Mouse (Mus musculus) CD4-positive helper T cell, adult 2 months (primary cell): ENCODE measurements around the gene 1700016D06Rik.

Experiments
- DNase-seq: peaks from one replicate; pipeline ENCODE4 v3.0.0-alpha.2; 2012; ENCODE audit warnings: low read depth, missing footprints, low spot score

1700016D06Rik gene

DNA sequence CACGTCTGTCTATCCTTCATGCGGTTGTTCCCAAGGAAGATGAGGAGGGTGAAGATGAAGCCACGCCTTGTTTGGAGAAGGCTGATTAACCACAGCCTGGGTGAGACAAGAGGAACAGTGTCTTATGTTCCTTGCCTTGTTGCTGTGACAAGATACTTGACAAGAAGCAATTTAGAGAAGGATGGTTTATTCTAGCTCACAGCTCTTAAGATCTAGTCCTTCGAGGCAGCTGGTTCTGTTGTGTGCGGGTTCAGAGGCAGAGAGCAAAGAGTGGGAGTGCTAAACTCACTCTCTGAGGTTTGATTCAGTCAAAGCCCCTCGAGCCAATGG, at the start of gene 1700016D06Rik:
Gene 1700016D06Rik (minus strand): TSS at position 31 of the 330 bp plus-strand sequence.
- no peak for DNase-seq

DNA sequence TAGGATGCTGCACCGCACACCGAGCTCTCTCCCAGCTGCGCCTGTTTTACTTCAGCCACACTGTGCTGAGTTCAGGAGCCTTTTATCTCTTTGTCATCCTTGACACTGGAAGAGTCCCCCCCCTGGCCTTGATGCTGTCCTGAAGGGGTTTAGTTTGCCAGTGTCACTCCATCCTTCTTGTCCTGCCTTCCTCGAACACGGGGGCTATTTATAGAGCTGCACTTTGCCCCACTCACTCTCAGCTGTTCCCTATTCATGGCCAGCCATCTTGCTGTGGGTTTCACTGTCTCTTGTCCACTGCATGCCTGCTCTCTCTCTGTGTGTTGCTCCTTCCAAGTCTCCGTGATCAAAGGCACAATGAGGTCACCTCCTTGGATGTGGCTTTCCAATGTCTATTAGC, 48.6 kb upstream of the 1700016D06Rik start:
- no peak for DNase-seq

DNA sequence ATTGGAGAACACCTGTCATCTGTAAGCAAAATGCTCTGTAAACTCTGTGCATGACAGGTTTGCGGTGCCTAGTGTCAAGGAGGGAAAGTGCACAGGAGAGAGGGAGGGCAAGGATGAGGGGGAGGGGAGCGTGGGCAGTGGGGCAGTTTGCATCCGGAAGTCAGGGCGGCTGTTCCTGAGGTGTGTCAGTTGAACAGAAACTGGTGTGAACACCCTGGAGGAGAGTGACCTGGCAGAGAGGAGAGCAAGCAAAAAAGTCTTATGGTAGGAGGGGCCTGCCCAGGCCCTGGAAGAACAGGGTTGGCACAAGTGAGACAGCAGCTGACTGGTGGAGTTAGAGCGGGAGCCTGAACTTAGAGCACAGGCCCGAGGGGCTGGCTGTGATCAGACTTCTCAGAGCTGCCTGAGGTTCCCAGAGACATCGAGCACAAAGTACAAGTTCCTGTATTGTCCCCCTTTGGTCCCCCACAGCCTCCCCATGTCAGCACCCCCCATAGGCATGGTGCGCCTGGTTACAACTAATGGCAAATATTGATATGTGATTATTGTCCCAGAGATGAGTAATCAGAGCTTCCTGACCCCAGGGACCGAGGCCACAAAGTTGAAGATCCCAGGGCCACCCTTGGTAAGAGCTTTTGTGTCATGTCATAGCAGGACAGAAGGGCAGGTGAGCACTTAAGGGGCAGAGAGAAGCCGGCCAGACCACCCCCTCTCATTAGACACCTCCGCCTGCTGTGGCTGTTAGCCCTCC, 46.2 kb upstream of the 1700016D06Rik start:
- no peak for DNase-seq

DNA sequence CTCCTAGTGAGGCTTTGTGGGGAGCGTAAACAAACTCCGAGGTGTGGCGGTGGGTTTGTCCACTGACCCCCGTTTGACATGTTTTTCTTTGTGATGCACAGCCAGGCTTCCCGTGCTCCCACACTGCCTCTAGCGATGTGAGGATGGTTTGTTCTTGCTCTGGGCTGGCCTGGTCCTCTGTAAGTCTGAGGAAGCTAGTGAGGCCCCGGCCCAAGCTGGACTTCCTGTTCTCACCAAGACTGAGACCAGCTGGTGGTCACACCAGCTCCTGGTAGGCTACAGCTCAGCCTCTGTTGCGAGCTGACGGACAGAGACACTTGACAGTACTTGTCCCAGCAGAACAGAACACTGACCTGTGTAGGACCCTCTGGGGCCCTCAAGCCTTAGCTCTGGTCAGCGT, 42.7 kb upstream of the 1700016D06Rik start:
- DNase-seq, result no peak

DNA sequence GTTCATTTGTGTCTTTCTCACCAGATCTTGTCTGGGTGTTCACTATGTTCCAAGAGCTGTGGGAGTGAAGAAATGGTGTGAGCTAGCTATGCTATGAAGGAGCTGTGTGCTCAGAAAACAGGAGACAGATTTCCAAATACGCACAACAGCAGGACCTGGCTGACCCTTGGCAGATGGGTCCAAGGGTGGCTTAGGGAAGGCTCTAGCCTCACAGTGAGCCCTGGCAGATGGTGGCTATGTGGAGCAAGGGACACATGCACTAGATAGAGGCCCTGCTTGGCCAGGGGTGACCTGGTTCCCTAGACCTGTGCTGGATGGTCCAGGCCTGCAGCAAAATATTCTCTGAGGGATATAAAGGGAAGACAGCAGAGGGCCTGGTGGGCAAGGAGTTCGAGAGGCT, 40.0 kb upstream of the 1700016D06Rik start:
- DNase-seq, result no peak

DNA sequence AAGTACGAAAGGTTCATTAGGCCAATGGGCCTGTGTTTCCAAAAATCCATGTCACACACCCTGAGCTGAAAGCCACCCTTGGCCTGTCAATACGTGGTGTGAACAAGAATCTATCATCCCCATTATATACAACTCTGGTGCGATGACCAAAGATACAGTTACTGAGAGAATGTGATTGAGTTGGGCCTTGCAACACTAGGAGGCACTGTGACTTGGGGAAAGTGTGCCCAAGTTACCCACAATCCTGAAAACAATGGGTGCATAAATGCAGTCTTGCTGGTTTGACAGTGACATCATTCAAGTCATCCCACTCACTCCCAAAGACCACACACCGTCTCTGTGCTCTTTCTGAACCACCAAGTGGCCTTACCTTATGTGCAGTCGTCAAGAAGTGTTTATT, 38.2 kb upstream of the 1700016D06Rik start:
- DNase-seq, result no peak

DNA sequence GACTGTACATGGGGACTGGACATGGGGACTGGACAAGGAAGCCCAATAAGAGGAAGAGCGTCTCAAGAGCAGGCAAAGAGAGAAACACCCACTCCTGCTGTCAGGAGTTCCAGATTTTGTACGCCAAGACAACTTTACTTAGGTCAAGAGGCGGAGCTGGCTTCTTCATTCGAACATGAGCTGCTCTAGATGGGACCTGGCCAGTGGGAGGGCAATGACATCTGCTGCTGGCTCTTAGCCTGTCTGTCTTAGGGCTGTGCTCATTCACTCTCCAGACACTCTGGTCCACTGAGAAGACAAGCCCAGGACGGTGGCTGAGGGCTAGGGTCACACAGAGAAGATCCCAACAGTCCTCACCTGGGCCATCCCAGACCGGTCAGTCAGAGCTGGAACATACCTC, 36.2 kb upstream of the 1700016D06Rik start:
- DNase-seq, result no peak

DNA sequence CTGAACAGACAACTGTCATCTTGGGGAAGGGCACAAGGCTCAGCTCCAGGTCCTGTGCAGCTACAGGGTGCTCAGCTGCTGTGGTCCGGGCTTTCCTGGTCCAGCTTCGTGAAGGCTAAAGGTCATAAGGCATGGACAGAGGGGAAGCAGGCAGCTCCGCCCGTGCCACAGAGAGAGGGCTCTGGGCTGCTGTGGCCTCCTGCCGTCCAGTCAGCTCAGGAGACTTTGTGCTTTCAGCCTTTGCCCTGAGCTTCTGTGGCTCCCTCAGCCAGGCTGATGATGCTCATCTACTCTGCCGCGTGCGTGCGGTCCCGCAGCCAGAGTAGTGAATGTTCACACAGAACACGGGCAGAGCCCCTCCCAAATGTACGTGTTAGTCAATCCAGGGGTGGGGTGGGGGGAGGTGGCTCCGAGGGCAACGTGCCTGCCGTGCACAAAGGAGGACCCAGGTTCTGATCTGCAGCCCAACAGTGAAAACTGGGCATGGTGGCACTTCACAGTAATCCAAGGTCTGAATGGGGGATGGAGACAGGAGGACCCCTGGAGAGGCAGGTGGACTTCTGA, 34.9 kb upstream of the 1700016D06Rik start:
- DNase-seq, result no peak

DNA sequence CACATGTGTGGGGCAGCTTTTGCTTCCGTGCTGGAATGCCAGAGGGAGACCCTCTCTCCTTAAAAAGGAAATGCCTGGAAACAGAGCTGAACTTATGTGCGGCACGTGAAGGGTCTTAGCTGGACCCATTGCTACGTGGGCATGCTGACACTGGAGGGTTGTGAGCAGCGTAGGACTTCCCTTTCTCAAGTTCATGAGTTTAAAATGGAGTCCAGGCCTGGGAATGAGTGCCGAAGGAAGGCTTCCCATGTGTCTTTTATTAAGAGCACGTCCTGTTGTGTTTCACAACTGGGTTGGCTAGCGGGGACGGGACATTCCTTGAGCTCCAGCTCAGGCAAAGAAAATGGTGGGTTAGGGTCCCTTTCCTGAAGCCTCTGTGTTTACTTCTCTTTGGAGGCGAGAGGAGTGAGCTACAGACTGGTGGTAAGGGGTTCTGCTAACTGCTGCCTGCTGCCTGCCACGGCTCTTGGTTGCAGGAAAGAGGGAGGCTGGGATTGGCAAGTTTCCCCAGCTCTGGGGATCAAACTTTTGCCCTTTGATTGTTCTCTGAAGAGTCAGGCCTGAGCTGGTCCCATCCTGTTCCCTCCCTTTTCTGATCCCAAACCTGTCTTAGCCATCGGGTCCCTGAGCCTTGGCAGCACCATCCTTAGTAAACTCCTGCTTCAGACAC, 29.5 kb upstream of the 1700016D06Rik start:
- no peak for DNase-seq

DNA sequence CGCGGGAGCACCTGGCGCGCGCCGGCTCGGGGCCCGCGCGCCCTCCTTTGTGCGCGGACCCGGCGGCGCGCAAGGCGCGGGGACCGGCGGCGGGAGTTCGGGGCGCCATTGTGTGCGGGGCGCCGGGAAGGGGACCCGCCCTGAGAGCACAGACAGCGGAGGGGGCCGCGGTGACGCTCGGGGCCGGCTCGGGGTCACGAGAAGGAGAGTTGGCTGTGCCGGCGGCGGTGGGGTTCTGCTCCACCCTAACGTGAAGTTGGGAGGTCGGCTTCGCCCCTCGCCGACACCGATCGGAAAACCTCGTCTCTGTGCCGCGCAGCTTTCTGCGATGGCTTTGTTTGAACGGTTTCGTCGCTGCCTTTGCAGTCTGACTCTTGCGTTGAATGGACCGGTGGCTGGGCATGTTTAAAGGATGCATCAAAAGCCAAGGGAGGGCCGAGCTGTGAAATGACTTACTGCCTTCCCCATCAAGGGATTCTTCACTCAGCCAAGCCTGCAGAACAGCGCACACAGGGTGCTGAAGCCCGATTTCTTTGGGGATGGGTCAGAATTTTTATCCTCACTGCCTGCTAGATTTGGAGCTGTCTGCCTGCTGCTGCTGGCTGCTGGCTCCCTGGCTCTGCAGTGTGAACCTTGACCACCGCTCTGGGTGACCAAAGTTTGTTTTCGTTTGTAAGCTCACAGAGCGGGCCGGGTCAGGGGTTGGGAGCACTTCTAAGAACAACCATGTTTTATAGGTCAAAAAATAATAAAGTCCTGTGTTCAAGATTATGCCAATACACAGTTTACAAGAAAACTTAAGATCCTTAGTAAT, 27.8 kb upstream of the 1700016D06Rik start:
- DNase-seq, result no peak

DNA sequence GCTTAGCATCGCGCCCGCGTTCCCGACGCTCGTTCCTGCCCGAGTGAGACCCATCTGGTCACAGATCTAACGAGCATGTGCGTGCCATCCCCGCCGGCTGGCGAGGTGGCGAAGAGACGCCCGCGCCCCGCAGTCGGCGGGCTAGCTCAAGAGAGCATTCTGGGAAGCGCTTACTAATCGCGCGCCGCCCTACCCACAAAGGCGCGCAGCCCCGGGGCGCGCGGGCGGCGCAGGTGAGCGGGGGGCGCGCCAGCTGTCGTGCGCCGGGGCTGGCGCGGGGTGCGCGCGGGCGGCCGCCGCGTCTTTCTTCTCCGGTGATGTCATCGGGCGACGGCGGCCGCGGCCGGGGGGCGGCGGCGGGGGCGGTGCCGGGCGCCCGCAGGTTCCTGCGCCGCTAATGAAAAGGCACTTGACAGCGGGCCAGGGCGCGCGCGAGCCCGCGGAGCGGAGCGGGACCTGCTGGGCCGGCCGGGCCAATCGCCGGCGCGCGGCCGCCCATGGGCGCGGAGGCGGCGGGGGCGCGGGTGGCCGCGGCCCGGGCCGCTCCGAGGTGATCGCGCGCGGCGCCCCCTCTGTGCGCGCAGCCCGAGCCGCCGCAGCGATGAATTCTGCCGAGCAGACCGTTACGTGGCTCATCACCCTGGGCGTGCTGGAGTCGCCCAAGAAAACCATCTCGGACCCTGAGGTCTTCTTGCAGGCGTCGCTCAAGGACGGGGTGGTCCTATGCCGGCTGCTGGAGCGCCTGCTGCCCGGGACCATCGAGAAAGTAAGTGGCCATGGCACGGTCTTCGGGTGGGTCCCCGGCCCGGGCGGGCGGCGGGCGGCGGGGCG, 27.0 kb upstream of the 1700016D06Rik start, which contains the start of gene Arhgef7:
Gene Arhgef7 (plus strand): TSS at position 71 of the 831 bp plus-strand sequence.
- no peak for DNase-seq

DNA sequence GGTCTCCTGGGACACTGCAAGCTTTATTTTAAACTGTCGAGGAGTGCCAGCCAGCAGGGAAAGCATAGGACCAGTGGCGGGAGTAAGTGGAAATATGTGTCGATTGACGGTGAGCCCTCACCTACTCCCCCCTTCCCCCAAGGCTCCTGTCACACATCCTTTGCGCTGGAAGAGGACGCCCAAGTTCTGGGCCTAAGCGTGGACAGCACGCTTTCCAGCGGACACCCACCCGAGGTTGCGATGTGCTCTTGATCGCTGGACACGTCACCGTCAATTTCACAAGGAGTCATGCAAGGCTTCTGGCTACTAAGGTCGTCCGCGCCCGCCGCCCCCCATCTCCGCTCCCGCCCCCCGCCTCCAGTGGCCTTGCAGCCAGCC, 26.4 kb upstream of the 1700016D06Rik start:
- no peak for DNase-seq

DNA sequence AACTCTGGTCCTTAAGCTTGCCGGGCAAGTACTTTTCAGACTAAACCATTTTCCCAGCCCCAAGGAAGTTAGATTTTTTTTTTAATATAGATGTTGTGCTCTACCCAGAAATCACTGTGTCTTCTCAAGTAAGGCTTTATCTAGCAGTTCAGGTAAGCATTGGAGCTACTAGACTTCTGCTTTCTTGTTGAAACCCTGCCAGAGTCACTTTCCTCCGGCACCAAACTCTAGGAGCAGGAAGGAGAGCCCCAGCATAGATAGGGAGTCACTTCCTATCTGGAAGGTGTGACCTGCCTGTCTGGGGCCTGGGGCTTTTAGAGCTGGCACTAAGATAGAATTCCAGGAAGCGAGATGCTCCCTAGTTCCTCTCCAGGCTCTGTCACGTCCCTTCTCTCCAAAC, 16.3 kb upstream of the 1700016D06Rik start:
- DNase-seq, result no peak

DNA sequence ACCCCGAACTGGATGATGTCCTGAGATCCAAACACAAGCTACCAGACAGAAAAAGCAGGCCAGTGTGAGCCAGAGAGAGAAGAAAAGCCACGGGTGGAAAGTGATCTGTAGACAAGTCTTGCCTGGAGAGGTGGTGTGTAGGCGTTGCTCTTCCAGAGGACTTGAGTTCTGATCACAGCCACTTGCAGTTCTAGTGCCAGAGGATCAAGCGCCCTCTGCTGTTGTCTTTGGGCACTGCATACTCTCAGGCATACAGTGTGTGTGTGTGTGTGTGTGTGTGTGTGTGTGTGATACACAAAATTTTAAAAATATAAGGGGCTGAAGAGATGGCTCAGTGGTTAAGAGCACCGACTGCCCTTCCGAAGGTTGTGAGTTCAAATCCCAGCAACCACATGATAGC, 11.4 kb upstream of the 1700016D06Rik start:
- no peak for DNase-seq

DNA sequence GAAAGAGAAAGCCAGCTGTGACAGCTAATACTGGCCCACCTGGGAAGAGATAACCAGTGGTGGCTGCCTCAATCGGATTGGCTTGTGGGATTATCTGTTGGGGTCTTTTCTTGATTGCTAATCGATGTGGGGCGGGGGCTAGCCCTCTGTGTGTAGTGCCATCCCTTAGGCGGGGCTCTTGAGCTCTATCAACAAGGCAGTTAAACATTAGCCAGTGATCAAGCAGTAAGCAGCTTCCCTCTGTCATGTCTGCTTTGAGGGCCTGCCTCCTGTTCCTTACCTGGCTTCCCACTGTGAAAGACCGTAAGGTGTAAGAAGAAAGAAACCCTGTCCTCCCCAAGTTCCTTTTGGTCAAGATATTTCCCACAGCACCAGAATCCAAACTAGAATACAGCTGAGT, 9.6 kb upstream of the 1700016D06Rik start:
- DNase-seq, result no peak

DNA sequence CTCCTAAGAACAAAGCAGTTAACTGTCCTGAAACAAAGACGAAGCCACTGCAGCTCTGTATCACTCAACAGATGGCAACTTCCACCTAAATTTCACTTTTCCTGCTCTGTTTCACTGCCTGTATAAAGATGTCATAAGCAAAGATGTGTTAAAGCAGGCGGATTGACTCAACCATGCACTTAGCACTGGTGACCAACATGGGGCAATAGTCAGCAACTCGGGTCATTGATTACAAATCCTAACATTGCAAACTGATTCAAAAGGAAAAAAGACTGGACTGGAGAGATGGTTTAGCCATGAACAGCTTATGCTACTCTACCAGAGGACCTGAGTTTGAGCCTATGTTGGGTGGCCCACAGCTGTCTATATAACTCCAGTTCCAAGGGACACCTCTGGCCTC, 8.7 kb upstream of the 1700016D06Rik start:
- no peak for DNase-seq

DNA sequence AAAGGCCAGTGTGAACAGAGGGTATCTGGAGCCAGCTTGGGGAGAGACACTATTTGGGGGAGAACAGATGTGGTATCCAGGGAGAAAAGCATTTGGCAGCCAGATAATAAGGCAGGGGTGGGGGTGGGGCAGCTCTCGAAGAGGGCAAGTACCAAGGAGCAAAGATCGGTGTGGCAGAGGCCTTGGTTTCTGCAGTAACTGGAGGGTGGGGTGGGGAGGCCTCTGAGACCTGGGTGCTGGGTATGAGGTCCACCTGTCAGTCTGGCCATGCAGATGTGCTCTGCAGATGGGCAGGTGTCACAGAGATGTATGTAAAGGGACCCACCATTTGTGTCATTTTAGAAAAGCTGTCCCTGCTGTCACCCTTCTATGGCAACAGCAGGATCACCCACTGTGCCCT, 8.0 kb upstream of the 1700016D06Rik start:
- DNase-seq, result no peak

DNA sequence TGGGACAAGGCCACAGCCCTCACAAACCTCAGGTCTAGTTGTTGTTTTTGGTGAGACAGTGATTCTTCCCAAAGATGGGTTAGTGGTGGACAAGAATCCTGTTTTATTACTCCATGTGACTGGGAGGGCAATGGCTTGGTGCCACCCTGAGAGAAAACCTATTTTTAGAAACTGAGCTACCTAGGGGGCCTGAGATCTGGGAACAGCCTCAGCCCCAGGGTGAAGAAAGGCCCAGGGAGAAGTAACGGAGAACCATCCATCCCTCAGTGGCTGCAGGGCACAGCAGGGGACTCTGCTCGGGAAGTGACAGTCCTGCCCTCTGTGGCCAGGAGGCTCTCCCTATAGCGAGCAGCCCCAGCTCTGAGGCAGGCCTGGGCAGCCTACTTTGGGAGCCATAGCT, 6.8 kb upstream of the 1700016D06Rik start:
- no peak for DNase-seq

DNA sequence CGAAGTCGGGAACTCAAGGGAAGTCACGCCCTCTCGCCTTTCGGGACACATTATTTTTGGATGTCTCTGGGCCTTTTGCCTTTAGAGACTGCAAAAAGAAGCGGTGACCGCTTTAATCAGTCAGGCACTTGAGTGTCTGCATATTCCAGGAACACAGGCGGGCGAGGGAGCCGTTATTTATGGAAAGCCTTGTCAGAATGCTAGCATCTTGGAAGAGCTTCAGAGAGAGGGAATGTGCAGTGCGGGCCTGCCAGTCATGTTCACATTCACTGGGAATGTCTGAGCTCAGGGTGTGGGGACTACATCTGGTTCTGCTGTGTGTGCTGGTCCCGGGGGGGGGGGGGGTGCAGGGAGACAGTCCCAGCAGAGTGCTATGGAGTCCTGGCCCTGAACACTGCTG, 5.0 kb upstream of the 1700016D06Rik start:
- DNase-seq, result no peak

DNA sequence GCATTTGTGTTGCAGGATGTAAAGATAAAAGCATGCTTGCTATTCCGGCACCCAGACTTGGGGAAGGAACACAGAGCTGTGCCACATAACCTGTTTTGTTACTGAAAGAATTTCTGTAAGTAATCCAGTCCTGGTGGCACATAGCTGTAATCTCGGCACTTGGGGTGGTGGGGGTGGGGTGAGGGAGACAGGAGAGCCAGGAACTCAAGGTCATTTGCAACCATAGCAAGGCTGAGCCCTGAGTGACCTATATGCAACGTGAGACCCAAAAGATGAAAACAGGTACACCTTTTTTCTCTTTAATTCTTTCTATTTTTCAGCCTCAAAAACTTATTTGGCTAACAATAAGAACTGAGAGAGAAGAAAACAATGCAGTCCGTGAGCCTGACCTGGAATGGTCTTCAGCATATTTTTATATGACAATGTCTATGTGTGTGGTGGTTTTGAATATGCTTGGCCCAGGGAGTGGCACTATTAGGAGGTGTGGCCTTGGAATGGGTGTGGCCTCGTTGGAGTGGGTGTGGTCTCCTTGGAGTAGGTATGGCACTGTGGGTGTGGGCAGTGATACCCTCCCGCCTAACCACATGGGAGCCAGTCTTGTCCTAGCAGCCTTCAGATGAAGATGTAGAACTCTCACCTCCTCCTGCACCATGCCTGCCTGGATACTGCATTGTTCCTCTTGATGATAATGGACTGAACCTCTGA, 4.0 kb upstream of the 1700016D06Rik start:
- DNase-seq, result no peak

DNA sequence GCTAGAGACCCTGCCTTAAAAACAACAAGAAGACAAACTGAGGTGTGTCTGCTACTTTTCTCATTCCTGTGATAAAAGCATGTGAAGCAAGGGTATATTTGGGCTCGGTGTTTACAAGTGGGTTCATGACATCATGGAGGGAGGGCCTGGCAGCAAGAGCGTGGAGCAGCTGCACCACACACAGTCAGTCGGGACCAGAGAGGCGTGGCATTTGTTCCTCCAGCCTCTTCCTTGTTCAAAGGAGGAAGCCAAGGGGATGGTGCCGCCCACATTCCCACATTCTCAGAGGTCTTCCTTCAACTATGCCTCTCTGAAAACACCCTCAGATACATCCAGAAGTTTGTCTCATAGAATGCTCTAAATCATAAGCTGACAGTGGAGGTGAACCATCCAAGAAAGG, 2.9 kb upstream of the 1700016D06Rik start:
- DNase-seq, result no peak
